Mouse (Mus musculus) heart, adult 2 months (tissue): Measurements from ENCODE around the gene Tmem245.

Experiments
- CTCF ChIP-seq: fragments of 200-600 bp; IDR thresholded peaks from 2 replicates; pipeline ENCODE4 v1.8.1; 2022; ENCODE audit warnings: antibody characterized with exemption, mild to moderate bottlenecking, moderate library complexity
- POLR2A ChIP-seq: fragments of 200-500 bp; IDR thresholded peaks from 2 replicates; pipeline ENCODE4 v1.6.1; 2011; ENCODE audit warnings: mild to moderate bottlenecking, low read depth, low read length, control low read depth; ENCODE audit not compliant: insufficient read depth

GRCm38 (mm10) chr4:56907671-56908070, 39.6 kb downstream of the Tmem245 start:
- TF ChIP-seq CTCF (no peak), POLR2A (no peak)
